Mouse (Mus musculus) heart, embryonic 11.5 days (tissue): ENCODE data around the gene Nav1. TPM values are rescaled to one million over a fixed set of nuclear protein-coding genes. Genes with fewer than 3 reads are reported as not detected.

Experiments used
- ATAC-seq: fragments of 200-750 bp; cut with Nextera tagmentation; replicated peaks from 2 replicates; pipeline ENCODE4 v1.8.0; 2017; ENCODE audit warnings: moderate library complexity; ENCODE audit not compliant: insufficient number of reproducible peaks, low FRiP score, low TSS enrichment
- H3K27ac ChIP-seq: fragments of 300-500 bp; sonication (generic); 2 replicates; pipeline ENCODE4 v1.5.1; 2014; ENCODE audit warnings: mild to moderate bottlenecking, low read depth, low read length
- H3K27me3 ChIP-seq: fragments of 300-500 bp; sonication (generic); 2 replicates; pipeline ENCODE4 v1.6.1; 2014; ENCODE audit warnings: mild to moderate bottlenecking, low read length, mixed read lengths; ENCODE audit not compliant: control insufficient read depth, insufficient read depth
- H3K36me3 ChIP-seq: fragments of 300-500 bp; sonication (generic); 2 replicates; pipeline ENCODE4 v1.6.1; 2014; ENCODE audit warnings: mild to moderate bottlenecking, low read length, moderate library complexity, mixed read lengths; ENCODE audit not compliant: control insufficient read depth, insufficient read depth
- H3K4me1 ChIP-seq: fragments of 300-500 bp; sonication (generic); 2 replicates; pipeline ENCODE4 v1.6.1; 2014; ENCODE audit warnings: low read length; ENCODE audit not compliant: control insufficient read depth, insufficient read depth
- H3K4me2 ChIP-seq: fragments of 300-500 bp; sonication (generic); 2 replicates; pipeline ENCODE4 v1.6.1; 2014; ENCODE audit warnings: mild to moderate bottlenecking, moderate library complexity
- H3K4me3 ChIP-seq: fragments of 300-500 bp; sonication (generic); 2 replicates; pipeline ENCODE4 v1.5.1; 2014; ENCODE audit warnings: low read depth, low read length
- H3K9ac ChIP-seq: fragments of 300-500 bp; sonication (generic); 2 replicates; pipeline ENCODE4 v1.6.1; 2014; ENCODE audit warnings: mild to moderate bottlenecking, low read depth, low read length, moderate library complexity
- H3K9me3 ChIP-seq: fragments of 300-500 bp; sonication (generic); replicated peaks from 2 replicates; pipeline ENCODE4 v1.6.1; 2016; ENCODE audit warnings: low read length; ENCODE audit not compliant: control insufficient read depth
- WGBS: fragments of 180-500 bp; shearing (Covaris S2); extraction: QIAGEN DNeasy Blood & Tissue Kit; methylation state at CpG from one replicate; pipeline ENCODE4 v1.1.7; 2014; ENCODE audit not compliant: insufficient replicate concordance; 5-methylcytosine and 5-hydroxymethylcytosine counted together
- polyA plus RNA-seq: library from polyadenylated mRNA; unstranded; fragments of >200 nt; fragmentation: Nextera tagmentation; extraction: Ambion mirVana; gene quantifications from 2 replicates; pipeline ENCODE4 v1.2.1, GENCODE M21; 2014

The Nav1 gene
- polyA plus RNA-seq, 1 experiment from 2014 or later = 25.2 TPM

DNA sequence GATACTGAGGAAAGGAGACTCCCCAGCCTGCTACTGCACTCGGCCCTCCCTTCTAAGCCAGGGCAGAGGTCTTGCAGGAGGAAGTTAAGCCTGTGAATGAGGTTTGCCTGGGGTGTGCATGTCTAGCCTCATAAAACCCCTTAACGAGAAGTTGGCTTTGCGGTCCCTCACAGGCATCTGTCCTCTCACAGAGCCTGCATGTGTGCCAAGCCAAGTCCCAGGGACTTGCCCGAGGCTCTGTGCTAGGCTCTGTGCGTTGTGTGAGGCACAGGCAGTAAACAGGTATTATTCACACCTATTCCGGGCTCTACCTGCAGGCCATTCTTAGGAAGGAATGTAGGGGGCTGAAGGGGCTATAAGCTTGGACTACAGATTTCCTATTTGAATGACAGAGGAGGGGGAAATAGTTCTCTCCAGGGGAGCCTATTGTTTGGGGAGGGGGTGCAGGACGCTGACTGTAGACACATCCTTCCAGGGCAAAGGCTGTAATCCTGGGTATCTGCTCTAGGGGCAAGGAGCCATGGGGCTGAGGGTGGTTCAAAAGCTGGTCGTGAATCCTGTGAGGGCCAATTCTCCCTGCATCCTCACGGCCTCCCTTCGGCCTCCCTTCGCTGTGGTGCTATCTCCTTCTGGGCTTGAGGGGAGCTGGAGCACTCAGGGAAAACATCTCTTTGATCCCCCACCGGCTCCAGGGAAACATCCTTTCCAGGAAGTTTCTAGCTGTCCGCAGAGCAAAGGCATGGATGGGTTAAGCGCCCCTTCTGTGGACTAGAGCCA, 99.3 kb downstream of the Nav1 start:
- Histone ChIP-seq H3K9me3 (no peaks in the 10 kb centered on the region), H3K9ac (peak overlapping the region; percentile 39), H3K27me3 (no peaks in the 10 kb centered on the region), H3K27ac (no peak overlapping the region), H3K4me3 (peak overlapping the region; percentile 63), H3K4me1 (peaks cover 32% of the 10 kb centered on the region), H3K4me2 (peak overlapping the region; percentile 77), H3K36me3 (no peaks in the 10 kb centered on the region)
- no peak for ATAC-seq
- WGBS = 36% methylated on average over 14 of the region's 14 CpGs

DNA sequence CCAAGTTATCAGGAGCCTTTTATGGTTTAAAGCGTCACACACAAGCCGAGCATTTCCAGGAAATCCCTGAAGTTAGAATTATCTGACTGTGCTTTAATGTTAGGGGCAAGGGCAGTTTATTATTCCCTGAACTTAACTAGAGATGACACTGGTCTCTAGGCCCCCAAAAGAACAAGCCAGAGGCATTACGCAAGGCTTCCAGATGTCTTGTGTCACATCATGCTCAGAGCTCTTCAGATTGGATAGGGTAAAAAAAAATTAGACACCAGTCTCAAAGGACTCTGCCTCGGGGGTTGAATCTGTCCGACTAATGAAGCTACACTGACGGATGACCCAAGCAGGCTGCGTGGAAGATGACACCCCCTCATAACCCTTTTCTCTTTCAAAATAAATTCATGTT, 101.6 kb downstream of the Nav1 start:
- 74% methylated on average over 7 of the region's 7 CpGs for WGBS
- H3K27me3 ChIP-seq = no peaks in the 10 kb centered on the region
- H3K9me3 ChIP-seq = no peaks in the 10 kb centered on the region
- no peak overlapping the region for H3K4me3 ChIP-seq
- H3K36me3 ChIP-seq = no peaks in the 10 kb centered on the region
- H3K27ac ChIP-seq = no peak overlapping the region
- no peak overlapping the region for H3K4me2 ChIP-seq
- H3K4me1 ChIP-seq = peaks cover 23% of the 10 kb centered on the region
- H3K9ac ChIP-seq = no peak overlapping the region
- ATAC-seq = no peak

DNA sequence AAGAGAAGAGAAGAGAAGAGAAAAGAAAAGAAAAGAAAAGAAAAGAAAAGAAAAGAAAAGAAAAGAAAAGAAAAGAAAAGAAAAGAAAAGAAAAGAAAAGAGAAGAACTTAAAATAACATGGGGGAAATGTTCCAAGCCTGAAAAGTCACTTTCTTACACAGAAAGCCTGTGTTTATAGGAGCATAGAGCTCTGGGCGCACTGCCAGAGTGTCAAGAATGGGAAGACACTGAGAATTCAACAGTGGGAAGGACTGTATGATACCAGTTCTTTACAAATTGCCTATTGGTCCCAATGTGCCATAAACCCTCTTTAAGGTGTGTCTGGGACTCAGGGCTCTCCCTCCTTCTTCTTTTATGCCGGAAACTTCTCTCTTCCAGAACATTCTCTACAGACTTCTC, 103.7 kb downstream of the Nav1 start:
- no peak overlapping the region for H3K4me3 ChIP-seq
- H3K9me3 ChIP-seq = no peaks in the 10 kb centered on the region
- no peak overlapping the region for H3K27ac ChIP-seq
- no peak for ATAC-seq
- H3K9ac ChIP-seq = no peak overlapping the region
- H3K27me3 ChIP-seq = no peaks in the 10 kb centered on the region
- WGBS = 79% methylated on average over 2 of the region's 2 CpGs
- H3K4me1 ChIP-seq = peaks cover 28% of the 10 kb centered on the region
- no peaks in the 10 kb centered on the region for H3K36me3 ChIP-seq
- H3K4me2 ChIP-seq = no peak overlapping the region

DNA sequence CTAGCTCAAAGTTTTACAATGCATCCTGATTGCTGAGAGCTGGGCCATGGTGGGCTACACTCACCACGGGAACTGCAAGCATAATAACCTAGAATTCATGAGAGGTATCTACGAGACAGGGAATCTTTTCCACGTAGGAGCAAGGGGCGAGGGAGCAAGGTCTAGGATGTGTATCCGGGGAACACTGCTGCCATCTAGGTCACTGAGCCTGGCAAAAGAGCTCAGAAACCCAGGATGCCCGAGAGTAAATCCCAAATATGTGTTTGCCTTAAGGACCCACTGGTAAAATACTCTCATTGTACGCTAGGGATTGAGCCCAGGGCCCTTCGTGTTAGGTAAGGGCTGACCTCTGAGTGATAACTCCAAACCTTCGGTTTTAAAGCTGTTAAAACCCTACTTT, 104.3 kb downstream of the Nav1 start:
- H3K36me3 ChIP-seq = no peaks in the 10 kb centered on the region
- no peak overlapping the region for H3K4me3 ChIP-seq
- H3K9me3 ChIP-seq = no peaks in the 10 kb centered on the region
- no peaks in the 10 kb centered on the region for H3K27me3 ChIP-seq
- 79% methylated on average over 9 of the region's 9 CpGs for WGBS
- H3K4me2 ChIP-seq = no peak overlapping the region
- H3K27ac ChIP-seq = no peak overlapping the region
- no peak for ATAC-seq
- peaks cover 26% of the 10 kb centered on the region for H3K4me1 ChIP-seq
- no peak overlapping the region for H3K9ac ChIP-seq

DNA sequence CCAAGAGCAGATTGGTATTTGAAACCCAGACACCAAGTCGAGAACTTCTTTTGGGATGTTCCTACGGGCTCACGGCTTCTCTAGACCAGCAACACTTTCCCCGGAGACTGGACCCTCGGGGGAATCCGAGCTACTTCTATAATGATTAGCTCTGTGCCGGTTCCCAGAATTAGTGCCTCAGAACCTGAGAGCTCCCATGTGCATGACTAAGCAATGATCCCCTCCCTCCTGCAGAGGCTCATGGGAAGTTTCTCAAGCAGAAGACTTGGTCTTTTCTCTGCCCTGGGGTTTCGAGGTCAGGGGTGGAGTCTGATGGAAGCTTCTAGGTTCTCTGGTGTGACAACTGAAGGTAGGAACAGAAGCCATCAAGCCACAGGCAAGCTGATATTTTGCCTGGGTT, 105.0 kb downstream of the Nav1 start:
- no peaks in the 10 kb centered on the region for H3K9me3 ChIP-seq
- no peaks in the 10 kb centered on the region for H3K27me3 ChIP-seq
- no peaks in the 10 kb centered on the region for H3K36me3 ChIP-seq
- H3K4me1 ChIP-seq = peaks cover 26% of the 10 kb centered on the region
- no peak overlapping the region for H3K4me2 ChIP-seq
- H3K4me3 ChIP-seq = no peak overlapping the region
- no peak overlapping the region for H3K9ac ChIP-seq
- ATAC-seq = no peak
- H3K27ac ChIP-seq = no peak overlapping the region
- 64% methylated on average over 8 of the region's 8 CpGs for whole genome bisulfite sequencing

DNA sequence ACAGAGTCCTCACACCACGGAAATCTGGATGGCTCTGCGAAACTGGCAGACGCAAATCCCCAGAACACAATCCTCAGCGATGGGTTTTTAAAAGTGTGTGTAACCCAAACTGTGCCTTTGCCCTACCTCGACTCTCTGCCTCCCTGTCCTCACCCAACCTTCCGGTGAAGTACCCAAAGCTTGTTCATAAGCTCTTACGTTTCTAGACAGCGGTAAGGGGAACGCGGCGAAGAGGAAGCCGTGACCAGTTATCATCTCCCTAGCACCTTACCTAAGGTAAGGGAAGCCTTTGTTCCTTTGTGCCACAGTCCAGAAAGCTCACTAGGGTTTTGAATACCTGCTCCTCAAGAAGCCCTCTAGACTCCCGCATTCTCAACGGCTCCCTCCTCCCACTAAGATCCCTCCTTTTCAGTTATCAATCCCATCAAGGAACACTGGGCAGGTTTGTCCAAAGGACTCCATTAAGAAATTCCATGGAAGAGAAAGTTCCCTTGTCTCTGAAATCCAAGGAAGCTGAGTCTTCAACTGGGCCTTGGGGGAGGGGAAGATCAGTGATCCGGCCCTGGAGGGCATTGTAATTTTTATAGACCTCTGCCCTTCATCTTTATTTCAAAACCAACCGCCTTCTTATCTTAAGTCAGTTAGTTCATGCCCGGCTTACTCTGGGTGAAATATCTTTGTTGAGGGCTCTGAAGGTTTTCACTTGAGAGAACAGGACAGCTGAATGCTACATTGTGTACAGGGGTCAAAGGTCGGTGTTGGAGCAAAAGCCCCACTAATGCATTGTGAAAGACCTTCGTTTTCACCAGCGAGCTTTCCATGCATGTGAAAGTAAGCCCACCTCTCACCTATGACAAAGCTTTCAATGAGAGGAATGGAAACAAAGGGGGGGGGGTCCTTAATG, 108.4 kb downstream of the Nav1 start:
- Histone ChIP-seq H3K36me3 (no peaks in the 10 kb centered on the region), H3K9ac (0 out of 2 replicates have a peak overlapping the region, but pooled peaks have one; percentile 18), H3K4me1 (peaks cover 34% of the 10 kb centered on the region), H3K4me3 (no peak overlapping the region), H3K9me3 (no peaks in the 10 kb centered on the region), H3K27me3 (no peaks in the 10 kb centered on the region), H3K4me2 (no peak overlapping the region), H3K27ac (no peak overlapping the region)
- 74% methylated on average over 20 of the region's 20 CpGs for WGBS
- no peak for ATAC-seq

DNA sequence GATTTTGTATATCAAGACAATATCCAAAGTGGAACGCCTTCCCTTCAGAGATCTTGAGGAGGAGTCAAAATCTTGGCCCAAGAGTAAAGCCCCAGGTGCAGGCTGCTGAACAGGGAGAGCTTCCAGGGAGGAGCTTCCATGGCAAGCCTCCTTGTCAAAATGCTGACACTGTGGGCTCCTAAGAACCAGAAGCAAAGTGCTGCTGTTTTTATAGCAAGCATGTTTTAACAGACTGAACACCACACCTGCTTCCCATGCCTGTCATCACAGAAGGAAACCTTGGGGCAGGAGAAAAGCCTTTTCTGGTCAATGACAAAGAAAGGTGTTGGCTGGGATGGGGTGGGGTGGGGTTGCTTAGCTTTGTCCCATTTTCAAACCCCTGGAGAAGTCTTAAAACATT, 112.0 kb downstream of the Nav1 start:
- no peak overlapping the region for H3K4me3 ChIP-seq
- no peak for ATAC-seq
- peaks cover 53% of the 10 kb centered on the region for H3K4me1 ChIP-seq
- H3K27ac ChIP-seq = no peak overlapping the region
- no peaks in the 10 kb centered on the region for H3K9me3 ChIP-seq
- H3K4me2 ChIP-seq = no peak overlapping the region
- no peaks in the 10 kb centered on the region for H3K36me3 ChIP-seq
- H3K9ac ChIP-seq = no peak overlapping the region
- 82% methylated on average over 1 of the region's 1 CpGs for WGBS
- no peaks in the 10 kb centered on the region for H3K27me3 ChIP-seq

DNA sequence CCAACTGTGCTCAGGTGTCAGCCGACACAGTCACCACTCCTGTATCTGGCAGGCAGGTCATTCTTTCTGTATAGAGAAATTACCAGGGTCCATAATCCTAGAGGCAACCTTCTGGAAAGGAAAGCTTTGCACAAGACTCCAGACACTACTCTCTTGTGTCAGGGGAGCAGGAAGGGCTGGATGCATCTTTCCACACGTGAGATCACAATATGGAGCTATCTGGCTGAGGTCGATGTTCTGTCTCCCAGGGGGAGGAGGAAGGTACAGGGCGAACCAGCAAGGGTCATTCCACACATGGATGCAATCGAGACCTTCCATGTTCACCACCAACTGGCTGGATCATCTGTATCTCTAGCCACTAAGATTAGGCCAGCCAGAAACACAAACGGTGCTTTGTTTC, 113.2 kb downstream of the Nav1 start:
- Histone ChIP-seq H3K4me3 (no peak overlapping the region), H3K27me3 (no peaks in the 10 kb centered on the region), H3K36me3 (0 out of 2 replicates have a peak, but pooled peaks cover 1% of the 10 kb centered on the region), H3K4me1 (peaks cover 49% of the 10 kb centered on the region), H3K27ac (no peak overlapping the region), H3K4me2 (no peak overlapping the region), H3K9me3 (no peaks in the 10 kb centered on the region), H3K9ac (no peak overlapping the region)
- ATAC-seq = no peak
- 57% methylated on average over 6 of the region's 6 CpGs for WGBS
